Mouse (Mus musculus) cerebellum, adult 18-20 months (tissue): ENCODE measurements around the gene Ncbp3.

ENCODE experiments used
- DNase-seq, 2 experiments: peaks; one replicate each; pipeline ENCODE4 v3.0.0; 2021

Gene Ncbp3

GRCm38 (mm10) chr11:73031536-73031935 is 16.0 kb upstream of the Ncbp3 start:
- no peak for DNase-seq

DNA sequence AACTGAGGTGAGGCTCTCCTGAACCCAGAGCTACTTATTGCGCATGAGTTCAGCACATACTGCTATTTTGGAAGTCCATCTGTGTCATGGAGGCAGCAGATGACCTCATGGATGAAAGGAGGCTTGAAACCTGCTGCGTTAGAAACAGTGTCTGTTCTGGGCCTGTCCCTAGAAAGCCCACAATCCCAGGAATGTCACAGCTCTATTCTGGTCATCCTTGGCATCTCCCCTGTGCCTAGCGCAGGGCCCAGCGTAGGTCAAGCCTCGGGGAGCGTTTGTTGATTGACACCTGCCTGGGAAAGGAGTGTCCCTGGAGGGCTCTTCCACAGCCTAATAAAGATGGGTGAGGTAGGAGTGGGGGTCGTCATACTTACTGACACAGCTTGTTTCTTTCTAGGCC is 11.5 kb upstream of the Ncbp3 start:
- DNase-seq, result no peak

- DNase-seq, result no peak
These were observed 10.7 kb upstream of the Ncbp3 start for GRCm38 (mm10) chr11:73036889-73037288.

GRCm38 (mm10) chr11:73037691-73038090 is 9.9 kb upstream of the Ncbp3 start:
- DNase-seq, result no peak

DNA sequence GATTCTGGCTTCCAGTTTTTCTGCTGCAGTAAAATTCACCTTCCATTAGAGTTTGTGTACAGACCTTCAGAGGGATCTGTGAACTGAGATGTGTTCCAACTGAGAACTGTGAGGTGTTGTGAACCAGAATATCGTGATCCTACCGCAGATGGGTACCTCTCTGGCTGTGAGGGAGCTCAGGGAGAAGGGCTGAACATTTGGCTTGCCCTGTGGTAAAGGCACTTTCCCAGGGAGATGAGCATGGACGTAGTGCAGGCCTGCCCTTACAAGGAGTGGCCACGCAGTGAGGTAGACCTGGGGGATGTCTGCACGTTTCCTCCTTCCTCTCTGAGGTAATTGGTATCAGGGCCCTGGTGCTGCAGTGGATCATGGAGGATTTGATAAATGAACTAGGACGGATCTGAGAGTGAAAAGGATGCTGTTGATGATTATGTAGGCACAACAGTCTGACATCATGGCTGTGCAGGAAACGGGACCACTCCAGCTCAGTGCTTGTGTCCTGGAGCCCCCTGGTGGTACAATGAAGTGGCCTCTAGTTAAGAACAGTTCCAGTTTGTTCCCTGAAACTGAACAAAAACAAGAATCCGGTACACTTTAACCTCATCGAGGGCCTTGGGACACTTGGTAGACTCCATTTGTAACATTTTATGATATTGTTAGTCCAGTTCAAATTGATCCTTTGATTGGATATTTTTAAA is 8.3 kb upstream of the Ncbp3 start:
- peak; percentile 54 to 58 for DNase-seq

DNA sequence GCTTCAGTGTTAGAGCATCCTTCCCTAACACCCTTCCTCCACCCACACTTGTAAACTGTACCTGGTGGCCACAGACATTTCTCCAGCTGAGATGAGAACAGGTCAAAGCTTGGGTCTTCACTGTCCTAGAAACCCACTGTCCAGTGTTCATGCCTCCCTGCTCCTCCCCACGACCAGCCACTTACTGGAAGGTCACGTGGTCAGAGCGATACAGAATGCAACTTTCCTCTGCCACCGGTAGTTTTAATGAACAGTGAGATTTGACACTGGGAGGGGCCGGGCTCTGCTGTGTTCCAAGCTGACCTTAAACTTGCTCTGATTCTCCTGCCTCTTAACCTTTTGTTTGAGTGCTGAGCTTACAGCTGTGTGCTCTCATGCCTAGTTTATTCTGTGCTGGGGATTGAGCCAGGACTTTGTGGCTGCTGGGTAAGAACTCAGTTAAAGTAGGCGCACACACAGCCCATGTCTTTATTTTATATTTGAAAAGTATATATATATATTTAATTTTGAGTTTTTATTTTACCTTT is 3.3 kb upstream of the Ncbp3 start:
- no peak for DNase-seq

GRCm38 (mm10) chr11:73044789-73045188 is 2.8 kb upstream of the Ncbp3 start:
- DNase-seq, result no peak

GRCm38 (mm10) chr11:73048030-73048876 is 670 bp downstream of the Ncbp3 start:
- no peak for DNase-seq

- peak; percentile 82 to 87 for DNase-seq
These were observed 1.8 kb downstream of the Ncbp3 start for GRCm38 (mm10) chr11:73049335-73049734.

DNA sequence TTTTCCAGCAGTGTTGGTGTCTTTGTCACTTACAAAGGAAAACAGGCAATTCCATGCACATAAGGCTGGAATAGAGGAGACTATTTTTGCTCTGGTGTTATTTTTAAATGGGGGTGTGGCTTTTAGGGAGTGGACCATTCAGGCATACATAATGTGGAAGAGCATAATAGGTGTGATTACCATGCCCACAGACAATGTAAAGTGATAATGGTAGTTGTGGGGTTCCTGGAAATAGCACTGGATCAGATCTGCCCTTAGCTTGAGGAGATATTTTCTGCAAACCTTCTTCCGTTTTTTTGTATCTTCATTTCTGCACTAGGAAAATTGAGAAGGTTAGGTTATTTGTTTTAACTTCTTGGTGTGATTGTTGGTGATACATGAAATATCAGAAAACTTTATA is 5.2 kb downstream of the Ncbp3 start:
- DNase-seq, result no peak

DNA sequence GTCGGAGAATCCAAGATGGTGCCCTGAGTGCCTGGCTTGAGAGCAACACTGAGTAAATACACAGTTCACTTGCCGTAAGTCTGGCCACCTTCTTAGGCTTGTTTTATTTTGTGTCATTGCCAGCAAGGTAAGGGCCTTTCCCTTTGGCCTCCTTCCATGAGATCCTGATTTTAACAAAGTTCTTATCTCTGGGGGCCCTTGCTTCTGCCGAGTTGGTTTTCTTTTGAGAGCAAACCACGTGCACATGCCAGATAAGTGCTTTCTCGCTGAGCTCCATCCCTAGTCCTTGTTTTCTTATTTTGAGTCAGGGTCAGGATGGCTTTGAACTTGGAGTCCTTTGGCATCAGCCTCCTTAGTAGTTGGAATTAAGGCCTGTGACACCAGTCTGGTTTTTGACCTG is 10.1 kb downstream of the Ncbp3 start:
- no peak for DNase-seq

DNA sequence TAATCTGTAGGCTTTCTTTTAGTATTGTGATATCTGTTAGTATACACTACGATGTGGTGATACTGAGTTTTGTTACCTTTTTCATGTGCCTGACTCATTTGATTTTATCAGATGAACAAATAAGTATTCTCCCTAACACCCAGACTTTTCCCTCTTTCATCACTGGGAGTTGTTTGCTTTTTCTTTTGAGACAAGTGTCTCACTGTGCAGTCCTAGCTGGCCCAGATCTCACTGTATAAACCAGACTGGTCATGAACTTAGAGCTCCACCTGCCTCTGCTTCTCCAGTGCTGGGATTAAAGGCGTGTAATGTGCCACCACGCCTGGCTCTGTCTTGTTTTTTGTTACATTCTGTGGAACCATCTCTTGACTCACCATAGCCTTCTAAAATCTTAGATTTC is 12.0 kb downstream of the Ncbp3 start:
- DNase-seq, result no peak

DNA sequence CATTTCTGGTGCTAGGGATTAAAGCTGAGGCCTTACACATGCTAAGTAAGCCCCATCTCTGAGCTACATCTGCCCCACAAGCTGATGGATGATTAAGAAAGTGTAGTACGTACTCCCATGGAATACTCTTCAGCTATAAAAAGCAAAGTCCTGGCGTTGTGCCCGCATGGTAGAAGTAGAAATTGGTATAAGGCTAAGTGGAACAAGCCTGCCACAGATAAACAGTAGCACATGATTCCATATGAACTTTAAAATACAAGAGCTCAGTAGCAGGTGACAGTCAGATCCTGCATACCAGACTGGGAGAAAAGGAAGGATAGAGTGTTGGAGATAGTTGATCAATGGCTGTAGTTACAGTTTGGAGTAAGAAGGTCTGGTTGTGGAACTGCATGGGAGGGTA is 13.8 kb downstream of the Ncbp3 start:
- DNase-seq, result no peak

DNA sequence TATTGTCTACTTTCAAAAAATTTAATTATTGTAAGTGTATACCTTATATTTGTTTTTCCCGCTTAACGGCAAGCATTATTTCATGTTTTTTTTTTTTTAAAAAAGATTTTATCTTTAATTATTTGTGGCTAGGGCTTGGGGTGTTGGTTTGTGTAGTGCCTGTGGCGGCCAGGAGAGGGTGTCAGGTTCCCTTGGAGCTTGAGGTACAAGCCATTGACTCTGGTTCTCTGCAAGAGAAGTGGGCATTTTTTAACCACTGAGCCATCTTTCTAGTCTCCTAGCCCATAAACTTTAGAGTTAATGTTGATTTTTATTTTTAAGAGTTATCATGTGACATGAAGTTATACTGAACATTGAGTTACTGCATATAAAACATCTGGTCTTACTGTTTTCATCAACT is 24.3 kb downstream of the Ncbp3 start:
- DNase-seq, result peak; percentile 23

- DNase-seq, result no peak
These were observed 28.7 kb downstream of the Ncbp3 start for GRCm38 (mm10) chr11:73076295-73076694.

DNA sequence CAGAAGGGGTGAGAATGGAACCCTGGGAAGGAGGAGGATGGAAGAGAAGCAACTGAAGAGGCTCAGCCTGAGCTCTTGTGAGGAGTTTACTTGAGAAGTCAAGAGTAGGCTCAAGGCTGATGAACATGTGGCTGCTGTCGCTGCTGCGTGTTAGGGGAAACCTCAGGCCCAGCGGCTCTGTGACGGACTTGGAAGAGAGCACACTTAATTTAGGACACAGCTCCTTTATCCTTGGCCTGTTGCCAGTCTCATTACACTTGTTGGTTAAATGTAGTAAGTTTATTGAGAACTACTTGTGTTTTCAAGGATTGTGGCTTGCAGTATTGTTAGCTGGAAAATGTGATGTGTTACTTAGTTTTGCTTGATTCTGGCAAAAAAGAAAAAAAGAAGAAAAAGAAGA is 29.1 kb downstream of the Ncbp3 start:
- no peak for DNase-seq

GRCm38 (mm10) chr11:73077211-73077720 is 29.7 kb downstream of the Ncbp3 start:
- DNase-seq, result no peak

GRCm38 (mm10) chr11:73078615-73079014 is 31.0 kb downstream of the Ncbp3 start:
- DNase-seq, result no peak

GRCm38 (mm10) chr11:73080306-73080705 is 32.7 kb downstream of the Ncbp3 start:
- no peak for DNase-seq

GRCm38 (mm10) chr11:73084303-73084702 is 36.7 kb downstream of the Ncbp3 start:
- DNase-seq, result no peak

DNA sequence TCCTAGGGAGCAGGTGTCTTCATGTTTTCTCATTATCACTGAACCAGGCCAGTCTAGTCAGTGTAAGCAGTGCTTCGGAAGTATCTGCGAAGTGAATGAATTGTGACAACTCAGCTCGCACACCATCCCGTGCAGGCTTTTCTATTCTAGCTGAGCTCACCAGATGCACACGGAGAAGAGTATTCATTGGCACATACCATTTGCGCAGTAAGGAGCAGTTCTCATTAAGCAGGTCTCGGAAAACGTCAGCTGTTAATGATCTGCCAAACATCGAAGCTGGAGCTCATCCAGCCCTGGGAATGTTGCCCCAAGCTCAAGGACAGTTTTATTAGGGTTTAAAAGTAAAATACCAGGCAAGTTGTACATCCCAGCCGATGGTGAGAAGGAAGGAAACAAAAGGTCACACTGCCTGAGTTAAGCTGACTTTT is 37.2 kb downstream of the Ncbp3 start:
- peak; percentile 11 to 20 for DNase-seq

- DNase-seq, result no peak
These were observed 37.8 kb downstream of the Ncbp3 start for GRCm38 (mm10) chr11:73085391-73085790.

- no peak for DNase-seq
These were observed 40.3 kb downstream of the Ncbp3 start for GRCm38 (mm10) chr11:73087700-73088480.
